Mouse (Mus musculus) lung, adult 18-20 months (tissue): ENCODE results near the gene Gm49721.
"Not testable (repeated sequence)": the region's sequence is repeated elsewhere in the genome, so short reads cannot be mapped to it uniquely, and the experiment has no call there.

Source experiments
- DNase-seq, 2 experiments: peaks; one replicate each; pipeline ENCODE4 v3.0.0; 2022; ENCODE audit warnings: mixed read lengths in 2 of 2

Gene Gm49721

GRCm38 (mm10) chr17:7084523-7084922 is 105.8 kb downstream of the Gm49721 start:
- DNase-seq = not testable (repeated sequence)

DNA sequence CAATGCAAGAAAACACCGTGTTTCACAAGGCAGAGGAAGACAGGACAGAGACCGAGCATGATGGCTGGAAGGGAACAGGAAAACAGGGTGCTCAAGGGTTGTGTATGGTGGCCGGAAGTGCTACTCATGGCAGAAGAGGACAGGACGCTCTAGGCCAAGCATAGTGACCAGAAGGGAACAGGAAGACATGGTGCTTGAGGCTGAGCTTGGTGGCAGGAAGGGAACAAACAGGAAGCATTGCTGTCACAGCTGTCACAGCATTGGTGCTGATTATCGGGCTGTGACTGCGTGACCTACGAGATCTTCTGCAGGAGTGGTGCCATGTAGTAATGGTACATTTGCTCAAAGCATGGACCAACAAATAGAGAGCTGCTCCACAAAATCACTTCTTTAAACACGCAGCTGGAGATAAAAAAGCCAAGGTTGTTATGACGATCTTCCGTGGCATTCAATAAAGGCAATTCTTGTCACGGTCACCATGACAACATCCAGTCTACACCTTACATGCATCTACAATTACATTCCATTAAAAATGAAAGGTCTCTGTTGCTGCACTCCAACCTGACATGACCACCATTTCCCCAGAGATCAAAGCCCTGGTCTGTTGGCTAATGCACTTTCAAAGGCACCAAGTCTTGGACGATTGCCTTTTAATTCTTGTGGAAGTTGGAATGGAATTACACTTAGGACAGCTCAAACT is 106.9 kb downstream of the Gm49721 start:
- DNase-seq = not testable (repeated sequence)

DNA sequence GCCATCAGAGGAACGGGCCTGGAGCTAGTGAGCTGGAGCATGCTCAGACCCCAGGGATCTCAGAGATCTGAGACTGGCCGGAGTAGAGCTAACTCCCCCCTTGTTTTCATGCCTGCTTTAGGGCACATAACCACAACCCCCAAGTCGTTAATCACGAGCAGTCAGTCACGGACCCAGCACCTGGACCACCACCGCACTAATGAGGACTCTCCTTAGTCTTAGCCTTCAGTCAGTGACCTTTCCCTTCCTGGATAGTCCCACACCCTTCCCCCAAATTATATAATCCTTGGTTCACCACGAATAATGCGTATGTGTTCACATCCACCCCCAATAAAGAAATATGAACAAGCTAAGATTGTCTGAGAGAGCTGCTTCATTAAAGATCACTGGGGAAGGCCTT is 108.1 kb downstream of the Gm49721 start:
- not testable (repeated sequence) for DNase-seq
